Mouse (Mus musculus) limb, embryonic 11.5 days (tissue): ENCODE results near the gene Zdhhc12. TPM values are rescaled to one million over a fixed set of nuclear protein-coding genes. Genes with fewer than 3 reads are reported as not detected.
"Not testable (repeated sequence)": the region's sequence is repeated elsewhere in the genome, so short reads cannot be mapped to it uniquely, and the experiment has no call there.

Source experiments
- ATAC-seq: fragments of 200-750 bp; cut with Nextera tagmentation; 2 replicates; pipeline ENCODE4 v1.8.0; 2017; ENCODE audit warnings: low read depth; ENCODE audit not compliant: insufficient number of reproducible peaks, low FRiP score, low TSS enrichment
- DNase-seq: peaks from one replicate; pipeline ENCODE4 v3.0.0-alpha.2; 2015; ENCODE audit warnings: low spot score
- H3K27ac ChIP-seq: fragments of 300-500 bp; sonication (generic); replicated peaks from 2 replicates; pipeline ENCODE4 v1.5.1; 2014; ENCODE audit warnings: low read depth, mild to moderate bottlenecking, low read length
- H3K27me3 ChIP-seq: fragments of 300-500 bp; sonication (generic); 2 replicates; pipeline ENCODE4 v1.6.1; 2014; ENCODE audit warnings: mild to moderate bottlenecking, low read length, mixed read lengths; ENCODE audit not compliant: control insufficient read depth, insufficient read depth
- H3K36me3 ChIP-seq: fragments of 300-500 bp; sonication (generic); 2 replicates; pipeline ENCODE4 v1.6.1; 2014; ENCODE audit warnings: mild to moderate bottlenecking, low read length, moderate library complexity, mixed read lengths; ENCODE audit not compliant: control insufficient read depth, insufficient read depth
- H3K4me1 ChIP-seq: fragments of 300-500 bp; sonication (generic); 2 replicates; pipeline ENCODE4 v1.6.1; 2014; ENCODE audit warnings: low read length, mixed read lengths; ENCODE audit not compliant: control insufficient read depth, insufficient read depth
- H3K4me2 ChIP-seq: fragments of 300-500 bp; sonication (generic); 2 replicates; pipeline ENCODE4 v1.6.1; 2014; ENCODE audit warnings: low read depth, mild to moderate bottlenecking, moderate library complexity; ENCODE audit not compliant: severe bottlenecking
- H3K4me3 ChIP-seq: fragments of 300-500 bp; sonication (generic); 2 replicates; pipeline ENCODE4 v1.5.1; 2014; ENCODE audit warnings: low read depth, low read length
- H3K9ac ChIP-seq: fragments of 300-500 bp; sonication (generic); 2 replicates; pipeline ENCODE4 v1.6.1; 2014; ENCODE audit warnings: mild to moderate bottlenecking, low read length
- H3K9me3 ChIP-seq: fragments of 300-500 bp; sonication (generic); 2 replicates; pipeline ENCODE4 v1.6.1; 2016; ENCODE audit warnings: low read length; ENCODE audit not compliant: control insufficient read depth
- WGBS: fragments of 180-500 bp; shearing (Covaris S2); extraction: QIAGEN DNeasy Blood & Tissue Kit; methylation state at CpG from one replicate; pipeline ENCODE4 v1.1.7; 2014; 5-methylcytosine and 5-hydroxymethylcytosine counted together
- polyA plus RNA-seq: library from polyadenylated mRNA; unstranded; fragments of >200 nt; fragmentation: Nextera tagmentation; extraction: Ambion mirVana; gene quantifications from 2 replicates; pipeline ENCODE4 v1.2.1, GENCODE M21; 2014

Zdhhc12 gene
- polyA plus RNA-seq, 1 experiment from 2014 or later = 34.1 TPM

DNA sequence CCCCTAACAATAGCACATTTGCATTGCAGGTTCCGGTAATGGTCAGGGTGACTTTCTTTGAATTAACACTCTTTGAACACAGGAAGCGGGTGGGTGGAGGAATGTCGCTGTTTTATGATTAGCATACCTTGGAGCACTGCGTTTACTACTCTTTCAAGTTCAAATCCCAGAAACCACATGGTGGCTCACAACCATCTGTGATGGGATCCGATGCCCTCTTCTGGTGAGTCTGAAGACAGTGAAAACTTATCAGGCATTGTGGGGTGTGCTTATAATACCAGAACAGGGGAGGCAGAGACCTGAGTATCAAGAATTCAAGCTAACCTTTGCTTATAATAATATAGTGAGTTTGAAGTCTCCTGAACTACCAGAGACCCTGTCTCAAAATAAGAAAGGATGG is 37.8 kb upstream of the Zdhhc12 start:
- not testable (repeated sequence) for H3K9me3 ChIP-seq, DNase-seq, ATAC-seq, H3K4me2 ChIP-seq, H3K27ac ChIP-seq, H3K4me3 ChIP-seq, H3K9ac ChIP-seq, H3K27me3 ChIP-seq, H3K36me3 ChIP-seq
- H3K4me1 ChIP-seq = peaks cover 10% of the 10 kb centered on the region
- WGBS = 54% methylated on average over 5 of the region's 5 CpGs

DNA sequence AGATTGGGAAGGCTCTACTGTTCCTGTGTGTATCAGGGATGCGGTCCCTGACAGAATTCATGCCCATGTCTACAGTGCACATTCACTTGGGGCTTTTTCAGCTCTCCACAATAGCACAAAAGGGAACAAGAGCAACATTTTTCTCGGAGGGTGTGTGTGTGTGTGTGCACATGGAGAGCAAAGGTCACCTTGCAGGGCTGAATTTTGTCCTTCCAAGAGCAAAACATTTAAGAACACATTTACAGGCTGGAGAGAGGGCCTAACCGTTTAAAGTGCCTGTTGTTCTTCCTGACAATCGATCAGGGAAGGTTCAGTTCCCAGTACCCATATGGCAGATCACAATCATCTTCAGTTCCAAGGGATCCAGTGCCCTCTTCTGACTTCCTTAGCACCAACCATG is 36.7 kb upstream of the Zdhhc12 start:
- no peaks in the 10 kb centered on the region for H3K27me3 ChIP-seq
- DNase-seq (no peak), ATAC-seq (no peak)
- 89% methylated on average over 4 of the region's 4 CpGs for WGBS
- no peak overlapping the region for H3K9ac ChIP-seq
- H3K4me3 ChIP-seq = no peak overlapping the region
- peaks cover 10% of the 10 kb centered on the region for H3K4me1 ChIP-seq
- H3K9me3 ChIP-seq = no peaks in the 10 kb centered on the region
- no peak overlapping the region for H3K4me2 ChIP-seq
- H3K27ac ChIP-seq = no peak overlapping the region
- H3K36me3 ChIP-seq = no peaks in the 10 kb centered on the region

DNA sequence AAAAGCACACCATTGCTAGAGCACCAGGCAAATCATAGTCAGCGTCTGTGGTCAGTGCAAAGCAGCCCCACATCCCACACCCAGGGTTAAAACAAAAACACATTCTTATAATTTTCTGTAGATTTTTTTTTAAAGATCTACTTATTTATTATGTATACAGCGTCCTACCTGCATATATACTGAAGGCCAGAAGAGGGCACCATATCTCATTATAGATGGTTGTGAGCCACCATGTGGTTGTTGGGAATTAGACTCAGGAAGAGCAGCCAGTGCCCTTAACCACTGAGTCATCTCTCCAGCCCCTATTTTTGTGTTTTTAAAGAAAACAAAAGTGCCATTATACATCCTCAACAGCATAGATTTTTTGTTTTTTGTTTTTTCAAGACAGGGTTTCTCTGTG is 35.3 kb upstream of the Zdhhc12 start:
- H3K9me3 ChIP-seq = no peaks in the 10 kb centered on the region
- ATAC-seq = no peak
- no peaks in the 10 kb centered on the region for H3K27me3 ChIP-seq
- no peak for DNase-seq
- H3K27ac ChIP-seq = no peak overlapping the region
- no peaks in the 10 kb centered on the region for H3K36me3 ChIP-seq
- H3K4me1 ChIP-seq = 0 out of 2 replicates have a peak, but pooled peaks cover 5% of the 10 kb centered on the region
- no peak overlapping the region for H3K4me3 ChIP-seq
- no peak overlapping the region for H3K4me2 ChIP-seq
- no peak overlapping the region for H3K9ac ChIP-seq
- 38% methylated on average over 2 of the region's 2 CpGs for WGBS

DNA sequence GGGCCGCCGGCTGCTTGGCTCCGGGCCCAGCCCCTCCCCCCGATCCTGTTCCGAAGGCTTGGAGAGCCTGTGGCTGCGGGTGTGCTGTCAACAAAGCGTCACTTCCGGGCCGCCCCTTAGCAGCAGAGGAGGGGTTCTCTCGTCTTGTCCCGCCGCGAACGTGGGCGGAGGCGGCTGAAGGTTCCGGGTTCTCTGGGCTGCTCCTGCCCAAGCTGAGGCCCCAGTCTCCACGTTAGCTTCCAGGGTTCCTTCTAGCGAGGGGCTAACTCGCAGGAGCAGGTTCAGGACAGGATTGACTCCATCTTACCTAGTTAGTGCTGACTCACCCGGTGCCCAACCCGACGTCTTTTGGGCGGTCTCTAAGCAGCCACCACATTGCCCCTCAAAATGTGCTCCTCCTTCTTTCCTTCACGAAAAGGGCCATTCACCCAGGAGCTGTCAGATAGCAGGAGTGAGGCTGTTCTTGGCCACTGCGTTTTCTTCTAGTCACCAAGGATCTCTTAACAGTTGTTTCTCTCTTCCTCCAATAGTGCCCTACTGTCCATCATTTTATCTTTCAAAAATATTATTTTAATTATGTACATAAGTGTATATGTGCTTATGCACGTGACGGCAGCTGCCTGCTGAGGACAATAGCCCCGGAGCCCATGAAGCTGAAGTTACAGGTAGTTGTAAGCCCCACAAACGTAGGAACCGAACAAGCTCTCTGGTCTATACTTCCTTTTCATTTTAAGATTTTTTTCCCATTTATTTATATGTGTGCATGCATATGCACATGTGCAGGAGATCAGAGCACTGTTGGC is 31.2 kb upstream of the Zdhhc12 start, which contains the start of gene Zer1:
TSS of gene Zer1 (minus strand) at position 114 of the 803 bp plus-strand sequence.
- ATAC-seq = peak; percentile 94
- Histone ChIP-seq H3K4me2 (peak within 1 kb of the TSS; percentile 86), H3K4me1 (peaks cover 6% of the 10 kb centered on the region), H3K9ac (peak within 1 kb of the TSS; percentile 64), H3K36me3 (no peaks in the 10 kb centered on the region), H3K9me3 (no peaks in the 10 kb centered on the region), H3K27ac (peak within 1 kb of the TSS; percentile 53; the same call in 1 of the 2 replicates), H3K27me3 (no peaks in the 10 kb centered on the region), H3K4me3 (peak within 1 kb of the TSS; percentile 60)
- WGBS = 12% methylated on average over 31 of the region's 31 CpGs
- peak; percentile 94 for DNase-seq

DNA sequence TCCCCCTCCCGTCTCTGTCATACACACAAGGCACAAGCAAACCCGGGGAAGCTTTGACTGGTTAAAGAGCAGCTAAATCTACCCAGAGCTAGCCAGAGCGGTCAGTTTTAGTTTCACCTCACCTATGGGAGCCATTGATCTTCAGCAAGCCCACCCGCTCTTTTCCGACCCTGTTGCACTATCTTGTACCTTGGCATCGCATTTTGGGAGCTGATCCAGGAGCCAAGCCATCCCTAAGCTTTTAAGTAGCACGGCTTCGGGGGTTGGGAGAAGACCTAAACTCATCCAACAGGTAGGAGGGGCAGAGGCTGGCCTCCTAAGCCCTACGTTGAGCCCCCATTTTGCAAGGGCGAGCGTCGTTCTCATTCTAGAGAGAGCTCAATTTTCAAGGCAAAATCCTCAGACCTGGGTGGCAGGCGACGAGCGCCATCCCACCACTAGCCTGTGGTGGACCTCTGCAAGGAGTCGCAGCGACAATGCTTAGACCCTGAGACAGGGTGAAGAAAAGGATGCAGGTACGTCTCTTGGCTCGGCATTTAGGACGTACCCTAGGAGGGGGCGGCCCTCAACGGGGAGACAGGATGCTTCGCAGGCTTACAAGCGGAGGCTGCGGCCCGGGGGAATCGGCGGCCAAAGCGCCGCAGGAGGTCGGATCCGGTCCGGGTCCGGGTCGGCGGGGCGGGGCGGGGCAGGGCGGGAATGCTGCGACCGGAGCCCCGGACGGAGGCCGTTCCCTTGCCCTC is 30.5 kb upstream of the Zdhhc12 start:
- DNase-seq (no peak), ATAC-seq (0 out of 2 replicates have a peak, but pooled peaks have one; percentile 55)
- Histone ChIP-seq H3K9me3 (no peaks in the 10 kb centered on the region), H3K4me1 (peaks cover 6% of the 10 kb centered on the region), H3K27ac (0 out of 2 replicates have a peak overlapping the region, but pooled peaks have one; percentile 18), H3K27me3 (no peaks in the 10 kb centered on the region), H3K4me3 (peak overlapping the region; percentile 60), H3K36me3 (no peaks in the 10 kb centered on the region), H3K9ac (peak overlapping the region; percentile 64), H3K4me2 (peak overlapping the region; percentile 86)
- whole genome bisulfite sequencing = 1% methylated on average over 34 of the region's 44 CpGs

- no peak overlapping the region for H3K4me2 ChIP-seq
- no peak overlapping the region for H3K27ac ChIP-seq
- H3K4me1 ChIP-seq = peaks cover 6% of the 10 kb centered on the region
- no peak overlapping the region for H3K9ac ChIP-seq
- H3K27me3 ChIP-seq = no peaks in the 10 kb centered on the region
- no peak overlapping the region for H3K4me3 ChIP-seq
- WGBS = 93% methylated on average over 5 of the region's 5 CpGs
- H3K9me3 ChIP-seq = no peaks in the 10 kb centered on the region
- H3K36me3 ChIP-seq = no peaks in the 10 kb centered on the region
- DNase-seq = no peak
- ATAC-seq = no peak
These were observed 29.3 kb upstream of the Zdhhc12 start for GRCm38 (mm10) chr2:30122766-30123165.

DNA sequence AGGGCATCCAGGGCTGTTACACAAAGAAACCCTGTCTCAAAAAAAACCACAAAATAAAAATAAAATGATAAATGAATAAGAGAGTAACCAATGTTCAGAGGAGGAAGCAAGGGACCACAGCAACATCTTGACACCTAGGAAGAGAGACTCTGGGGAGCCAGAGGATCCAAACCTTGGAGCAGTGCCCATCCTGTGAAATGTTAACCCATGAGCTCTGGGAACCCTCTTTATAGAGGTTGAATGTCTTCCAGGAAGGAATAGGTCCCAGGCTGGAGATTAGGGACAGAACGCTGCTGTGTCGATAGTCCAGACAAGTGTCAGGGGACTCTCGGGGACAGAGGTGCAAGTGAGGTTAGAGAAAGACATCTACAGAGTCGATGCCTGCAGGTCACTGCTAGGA is 26.8 kb upstream of the Zdhhc12 start:
- 91% methylated on average over 4 of the region's 4 CpGs for WGBS
- H3K4me3 ChIP-seq = no peak overlapping the region
- H3K27me3 ChIP-seq = no peaks in the 10 kb centered on the region
- no peak overlapping the region for H3K4me2 ChIP-seq
- no peaks in the 10 kb centered on the region for H3K9me3 ChIP-seq
- H3K9ac ChIP-seq = no peak overlapping the region
- H3K27ac ChIP-seq = no peak overlapping the region
- ATAC-seq (no peak), DNase-seq (no peak)
- no peaks in the 10 kb centered on the region for H3K36me3 ChIP-seq
- peaks cover 6% of the 10 kb centered on the region for H3K4me1 ChIP-seq

GRCm38 (mm10) chr2:30119641-30120051 is 26.2 kb upstream of the Zdhhc12 start:
- DNase-seq (no peak), ATAC-seq (no peak)
- H3K9me3 ChIP-seq = no peaks in the 10 kb centered on the region
- H3K4me1 ChIP-seq = peaks cover 6% of the 10 kb centered on the region
- no peak overlapping the region for H3K4me3 ChIP-seq
- H3K27ac ChIP-seq = no peak overlapping the region
- no peak overlapping the region for H3K4me2 ChIP-seq
- H3K36me3 ChIP-seq = no peaks in the 10 kb centered on the region
- 31% methylated on average over 6 of the region's 6 CpGs for WGBS
- no peaks in the 10 kb centered on the region for H3K27me3 ChIP-seq
- H3K9ac ChIP-seq = no peak overlapping the region
